ENCODE assay signal across 8 mouse cellular contexts in the genomic region with DNA sequence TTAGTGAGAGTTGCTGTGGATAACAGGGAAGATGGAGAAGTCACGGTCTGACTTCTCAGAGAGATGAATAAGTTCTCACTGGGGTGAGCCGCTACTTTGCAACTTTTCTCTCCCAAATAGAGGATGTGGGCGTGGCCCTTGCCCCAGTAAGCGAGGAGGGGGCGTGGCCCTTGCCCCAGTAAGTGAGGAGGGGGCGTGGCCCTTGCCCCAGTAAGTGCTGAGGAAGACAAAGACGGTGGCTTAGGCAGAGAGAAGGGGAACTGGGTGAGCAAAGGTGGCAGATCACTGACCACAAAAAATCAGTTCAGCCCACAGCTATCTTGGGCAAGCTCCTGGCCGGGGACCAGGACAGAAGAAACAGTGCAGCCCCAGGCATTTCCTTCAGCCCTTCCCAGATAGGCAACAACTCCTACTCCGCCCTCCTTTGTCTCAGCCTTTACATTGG. TPM values are rescaled to one million over a fixed set of nuclear protein-coding genes. Genes with fewer than 3 reads are reported as not detected.
DNase-seq lines count a peak whose midpoint lies in the region; ATAC-seq lines count a peak whose summit lies in the region.

No protein-coding gene starts in this region.

- no peak overlapping the region for H3K27ac ChIP-seq in forebrain, embryonic 11.5 days (ENCODE audit: low read depth, low read length)

- H3K4me1 ChIP-seq in forebrain, embryonic 11.5 days (replicated peaks; ENCODE audit: control insufficient read depth, insufficient read depth, low read length): no peaks in the 10 kb centered on the region; the same call in 1 of the 2 replicates

- H3K36me3 ChIP-seq in forebrain, embryonic 11.5 days (ENCODE audit: control insufficient read depth, insufficient read depth, low read length): no peaks in the 10 kb centered on the region

- H3K4me3 ChIP-seq in forebrain, embryonic 11.5 days (ENCODE audit: low read depth, low read length): no peak overlapping the region

- H3K27me3 ChIP-seq in forebrain, embryonic 11.5 days (ENCODE audit: control insufficient read depth, insufficient read depth, low read length): no peaks in the 10 kb centered on the region

- H3K9me3 ChIP-seq in forebrain, embryonic 11.5 days (ENCODE audit: control insufficient read depth, low read length): no peaks in the 10 kb centered on the region

- DNase-seq in 3T3-L1 (ENCODE audit: low read depth, low spot score) (peak; percentile 82), MEL-GATA-1-ER (ENCODE audit: extremely low read depth, low read depth) (peak; percentile 67)
- DNase-seq in forebrain, embryonic 11.5 days (ENCODE audit: low spot score): peak; percentile 77
- peak; percentile 61 for DNase-seq in heart, postnatal 4 days
- peak; percentile 33 for DNase-seq in layer of hippocampus, adult 9-10 months (ENCODE audit: low spot score)
- DNase-seq in lung, postnatal 36 days: peak; percentile 88
- DNase-seq in right cerebral cortex, postnatal 10 days (ENCODE audit: low spot score in 2 of 2): peak; percentile 67 to 68
- DNase-seq in urinary bladder, postnatal 25 days (ENCODE audit: low spot score): peak; percentile 25

- peak; percentile 77; the same call in 1 of the 2 replicates for ATAC-seq in forebrain, embryonic 11.5 days (replicated peaks; ENCODE audit: low FRiP score)

- H3K9ac ChIP-seq in forebrain, embryonic 11.5 days (ENCODE audit: low read length): no peak overlapping the region

- 21% methylated on average over 9 of the region's 9 CpGs for WGBS in forebrain, embryonic 11.5 days

- peak overlapping the region; percentile 5; the same call in 1 of the 2 replicates for H3K4me2 ChIP-seq in forebrain, embryonic 11.5 days (ENCODE audit: low read depth, low read length, severe bottlenecking)

RNA-seq across cellular contexts. Expression of a gene that starts 23.9 kb away (rescaled TPM):
- polyA plus RNA-seq in forebrain, embryonic 11.5 days (2014; fragmentation: Nextera tagmentation; extraction: Ambion mirVana): 28.6 and 32.0 TPM in 2 replicates
- total RNA-seq in heart, postnatal 4 days (2021): 100 to 1,000 TPM; 149 to 157 TPM

Comparison
In these comparisons a context has a peak if more than half of its experiments do, and no peak if none do; other contexts are left out.
1. DNase-seq: peak in every context shown above with its lines; median percentile 88 in lung, postnatal 36 days; 82 in 3T3-L1; 77 in forebrain, embryonic 11.5 days; 68 in right cerebral cortex, postnatal 10 days; 67 in MEL-GATA-1-ER; 61 in heart, postnatal 4 days; 33 in layer of hippocampus, adult 9-10 months; 25 in urinary bladder, postnatal 25 days.